Comparison of ENCODE assay signal across 8 mouse cellular contexts in genomic region chr11:20347548-20347947, GRCm38 (mm10). TPM values are rescaled to one million over a fixed set of nuclear protein-coding genes. Genes with fewer than 3 reads are reported as not detected.
DNase-seq lines count a peak whose midpoint lies in the region; ATAC-seq and TF ChIP-seq lines count a peak whose summit lies in the region.

No protein-coding gene starts in this region.

- no peaks in the 10 kb centered on the region for H3K27me3 ChIP-seq in kidney, embryonic 14.5 days (ENCODE audit: control insufficient read depth, insufficient read depth, low read length)
- no peaks in the 10 kb centered on the region for H3K27me3 ChIP-seq in midbrain, postnatal 0 days (ENCODE audit: insufficient read depth, low read length)

- no peak for TF ChIP-seq CTCF in midbrain, postnatal 0 days (IDR thresholded peaks at IDR 0.05)

- no peak for ATAC-seq in kidney, embryonic 14.5 days (ENCODE audit: low FRiP score, low TSS enrichment)
- ATAC-seq in midbrain, postnatal 0 days (ENCODE audit: low FRiP score) = peak; percentile 56
- ATAC-seq in activated CD4-positive, CD25-positive, alpha-beta regulatory T cell, adult 4 months = no peak

- H3K4me3 ChIP-seq in kidney, embryonic 14.5 days (ENCODE audit: low read length) = no peak overlapping the region
- no peak overlapping the region for H3K4me3 ChIP-seq in midbrain, postnatal 0 days (ENCODE audit: low read depth, low read length)

- H3K9ac ChIP-seq in kidney, embryonic 14.5 days (ENCODE audit: low read depth, low read length) = no peak overlapping the region
- no peak overlapping the region for H3K9ac ChIP-seq in midbrain, postnatal 0 days (replicated peaks; ENCODE audit: low read length, poor library complexity, severe bottlenecking)

- 94% methylated on average over 6 of the region's 6 CpGs for WGBS in kidney, embryonic 14.5 days
- WGBS in midbrain, postnatal 0 days = 61% methylated on average over 6 of the region's 6 CpGs

- no peaks in the 10 kb centered on the region for H3K36me3 ChIP-seq in kidney, embryonic 14.5 days (ENCODE audit: control insufficient read depth, insufficient read depth, low read length)
- H3K36me3 ChIP-seq in midbrain, postnatal 0 days (ENCODE audit: insufficient read depth, low read length) = no peaks in the 10 kb centered on the region

- DNase-seq in kidney, adult 18-20 months = peak; percentile 75
- DNase-seq in adrenal gland, postnatal 25 days = peak; percentile 89
- DNase-seq in frontal cortex, adult 2 months (ENCODE audit: extremely low spot score in 1 of 2, low spot score in 1 of 2) = peak; percentile 67 to 83
- peak; percentile 24 for DNase-seq in kidney, postnatal 14 days
- peak; percentile 68 for DNase-seq in midbrain, postnatal 0 days (ENCODE audit: low spot score)
- no peak for DNase-seq in embryo, embryonic 10.5 days (ENCODE audit: low spot score)

- H3K4me2 ChIP-seq in kidney, embryonic 14.5 days (replicated peaks; ENCODE audit: low read depth, low read length) = no peak overlapping the region
- H3K4me2 ChIP-seq in midbrain, postnatal 0 days (ENCODE audit: low read depth, low read length, poor library complexity, severe bottlenecking) = no peak overlapping the region

- H3K27ac ChIP-seq in kidney, embryonic 14.5 days (ENCODE audit: low read depth, low read length) = no peak overlapping the region
- no peak overlapping the region for H3K27ac ChIP-seq in midbrain, postnatal 0 days (ENCODE audit: low read depth, low read length)

- H3K9me3 ChIP-seq in kidney, embryonic 14.5 days (ENCODE audit: control insufficient read depth, low read length) = no peaks in the 10 kb centered on the region
- no peaks in the 10 kb centered on the region for H3K9me3 ChIP-seq in midbrain, postnatal 0 days (ENCODE audit: low read length)

- no peaks in the 10 kb centered on the region for H3K4me1 ChIP-seq in kidney, embryonic 14.5 days (ENCODE audit: control insufficient read depth, insufficient read depth, low read length)
- no peaks in the 10 kb centered on the region for H3K4me1 ChIP-seq in midbrain, postnatal 0 days (ENCODE audit: insufficient read depth, low read length)

RNA-seq across cellular contexts. Expression of gene Slc1a4, which starts 15.0 kb away (rescaled TPM):
- polyA plus RNA-seq in kidney, embryonic 14.5 days (2014; fragmentation: Nextera tagmentation; extraction: Ambion mirVana) = 5.2 and 10.9 TPM in 2 replicates
- total RNA-seq in adrenal gland, postnatal 25 days (2021) = 6.4 and 10.0 TPM in 2 replicates
- polyA plus RNA-seq in frontal cortex, adult 2 months (2012; rRNA removed) = 24.3 and 30.8 TPM in 2 replicates
- 177 and 180 TPM in 2 replicates for total RNA-seq in midbrain, postnatal 0 days (2014; rRNA removed)
- polyA plus RNA-seq in midbrain, postnatal 0 days (2015; fragmentation: Nextera tagmentation; extraction: Ambion mirVana) = 70.3 and 76.5 TPM in 2 replicates
- polyA plus RNA-seq in activated CD4-positive, CD25-positive, alpha-beta regulatory T cell, adult 4 months (2017; shearing (Covaris generic)) = under 1 TPM in 1 of 2 experiments, not detected in 1; 0.46 TPM
